ENCODE assay signal across 7 mouse cellular contexts in the genomic region with DNA sequence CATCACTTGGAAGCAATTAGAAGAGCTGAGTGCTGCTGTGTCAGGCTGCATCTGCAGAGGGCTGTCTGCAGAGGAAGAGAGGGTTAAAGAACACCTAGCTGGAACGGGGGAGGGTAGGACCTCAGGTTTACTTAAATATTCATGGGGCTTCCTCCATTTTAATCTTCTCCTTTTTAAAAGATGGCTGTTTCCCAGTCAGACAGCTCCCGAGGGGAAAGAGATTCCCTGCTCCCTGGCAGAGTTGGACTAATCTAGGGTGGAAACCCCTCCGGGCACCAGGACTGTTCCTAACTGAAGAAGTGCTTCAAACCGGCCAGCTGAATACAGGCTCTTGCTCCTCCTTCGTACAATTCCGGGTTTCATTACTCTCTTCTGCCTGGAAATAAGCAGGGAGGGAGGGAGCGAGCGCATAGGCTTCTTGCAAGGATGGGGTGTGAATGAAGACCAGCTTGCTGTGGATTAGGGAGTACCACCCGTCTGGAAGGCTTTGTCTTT.
DNase-seq lines count a peak whose midpoint lies in the region; ATAC-seq lines count a peak whose summit lies in the region.

No protein-coding gene starts in this region.

- peak overlapping the region; percentile 44 for H3K27ac ChIP-seq in forebrain, embryonic 16.5 days (ENCODE audit: low read length)
- H3K27ac ChIP-seq in limb, embryonic 15.5 days, result peak overlapping the region; percentile 23

- H3K4me3 ChIP-seq in forebrain, embryonic 16.5 days (replicated peaks; ENCODE audit: low read length), result peak overlapping the region; percentile 38
- peak overlapping the region; percentile 25 for H3K4me3 ChIP-seq in limb, embryonic 15.5 days

- H3K9ac ChIP-seq in forebrain, embryonic 16.5 days (replicated peaks; ENCODE audit: low read depth, low read length), result peak overlapping the region; percentile 52
- no peak overlapping the region for H3K9ac ChIP-seq in limb, embryonic 15.5 days

- H3K4me2 ChIP-seq in forebrain, embryonic 16.5 days (ENCODE audit: low read length), result peak overlapping the region; percentile 61
- H3K4me2 ChIP-seq in limb, embryonic 15.5 days, result peak overlapping the region; percentile 35

- H3K4me1 ChIP-seq in forebrain, embryonic 16.5 days (replicated peaks; ENCODE audit: control insufficient read depth, insufficient read depth, low read length), result peaks cover 38% of the 10 kb centered on the region
- H3K4me1 ChIP-seq in limb, embryonic 15.5 days, result peaks cover 27% of the 10 kb centered on the region

- no peaks in the 10 kb centered on the region for H3K36me3 ChIP-seq in forebrain, embryonic 16.5 days (ENCODE audit: control insufficient read depth, insufficient read depth)
- 0 out of 2 replicates have a peak, but pooled peaks cover 4% of the 10 kb centered on the region for H3K36me3 ChIP-seq in limb, embryonic 15.5 days

- ATAC-seq in forebrain, embryonic 16.5 days, result peak; percentile 61
- ATAC-seq in limb, embryonic 15.5 days (ENCODE audit: insufficient number of reproducible peaks, low FRiP score, low TSS enrichment, low read depth), result no peak

- 1% methylated on average over 9 of the region's 9 CpGs for WGBS in forebrain, embryonic 16.5 days
- 9% methylated on average over 9 of the region's 9 CpGs for WGBS in limb, embryonic 15.5 days

- DNase-seq in Muller cell, postnatal 12 days (ENCODE audit: inconsistent ontology term), result peak; percentile 71
- peak; percentile 42 for DNase-seq in cerebellum, adult 11-12 months
- DNase-seq in kidney, adult 8-10 months, result peak; percentile 37 to 59
- DNase-seq in right cerebral cortex, postnatal 4 days, result peak; percentile 39
- no peak for DNase-seq in natural killer cell, adult 2 months (ENCODE audit: low spot score in 2 of 2)

- no peaks in the 10 kb centered on the region for H3K9me3 ChIP-seq in forebrain, embryonic 16.5 days (ENCODE audit: control insufficient read depth, low read length)
- H3K9me3 ChIP-seq in limb, embryonic 15.5 days, result no peaks in the 10 kb centered on the region

- no peaks in the 10 kb centered on the region for H3K27me3 ChIP-seq in forebrain, embryonic 16.5 days (replicated peaks; ENCODE audit: control insufficient read depth, insufficient read depth, low read length)
- no peaks in the 10 kb centered on the region for H3K27me3 ChIP-seq in limb, embryonic 15.5 days

Comparison
In these comparisons a context has a peak if more than half of its experiments do, and no peak if none do; other contexts are left out.
1. DNase-seq: peak in Muller cell, postnatal 12 days (single experiment), cerebellum, adult 11-12 months (single experiment), kidney, adult 8-10 months (2 of 2) and right cerebral cortex, postnatal 4 days (single experiment); none in natural killer cell, adult 2 months (0 of 2).